Mouse (Mus musculus): Measurements from ENCODE around the gene Slc43a1. TPM values are rescaled to one million over a fixed set of nuclear protein-coding genes. Genes with fewer than 3 reads are reported as not detected.
A peak's percentile ranks its signal among the peaks of the same experiment; 100 is the strongest.

Slc43a1 gene
- polyA plus RNA-seq, 1 experiment from 2014 or later = 20.7 TPM

- WGBS = 57% methylated on average over 8 of the region's 8 CpGs
- no peak overlapping the region for H3K9ac ChIP-seq
- H3K36me3 ChIP-seq = no peaks in the 10 kb centered on the region
- H3K4me2 ChIP-seq = no peak overlapping the region
- H3K27ac ChIP-seq = no peak overlapping the region
- H3K9me3 ChIP-seq (replicated peaks) = no peaks in the 10 kb centered on the region
- peaks cover 31% of the 10 kb centered on the region for H3K4me1 ChIP-seq
- no peak for ATAC-seq (replicated peaks; ENCODE audit: low FRiP score)
- peaks cover 23% of the 10 kb centered on the region for H3K27me3 ChIP-seq
- H3K4me3 ChIP-seq (replicated peaks) = no peak overlapping the region
Measured at GRCm38 (mm10) chr2:84837107-84837506, 1.5 kb upstream of the Slc43a1 start.

GRCm38 (mm10) chr2:84837817-84838592 lies 645 bp upstream of the Slc43a1 start:
- no peak for ATAC-seq (replicated peaks; ENCODE audit: low FRiP score)
- H3K9ac ChIP-seq = no peak overlapping the region
- no peaks in the 10 kb centered on the region for H3K36me3 ChIP-seq
- H3K4me1 ChIP-seq = peaks cover 33% of the 10 kb centered on the region
- H3K27ac ChIP-seq = no peak overlapping the region
- peaks cover 23% of the 10 kb centered on the region for H3K27me3 ChIP-seq
- 37% methylated on average over 9 of the region's 9 CpGs for WGBS
- H3K9me3 ChIP-seq (replicated peaks) = no peaks in the 10 kb centered on the region
- 0 out of 2 replicates have a peak overlapping the region, but pooled peaks have one; percentile 73 for H3K4me3 ChIP-seq (replicated peaks)
- peak overlapping the region; percentile 95; the same call in 1 of the 2 replicates for H3K4me2 ChIP-seq

- Histone ChIP-seq H3K36me3 (no peaks in the 10 kb centered on the region), H3K4me3 (replicated peaks) (peak overlapping the region; percentile 73), H3K27me3 (peaks cover 23% of the 10 kb centered on the region), H3K9me3 (replicated peaks) (no peaks in the 10 kb centered on the region), H3K27ac (peak overlapping the region; percentile 93), H3K4me1 (peaks cover 33% of the 10 kb centered on the region), H3K9ac (peak overlapping the region; percentile 81), H3K4me2 (peak overlapping the region; percentile 95)
- under 1% methylated on average over 47 of the region's 47 CpGs for WGBS
- peak; percentile 46 for ATAC-seq (replicated peaks; ENCODE audit: low FRiP score)
Measured at GRCm38 (mm10) chr2:84838993-84839980, 637 bp downstream of the Slc43a1 start.

GRCm38 (mm10) chr2:84840016-84840747 lies 1.5 kb downstream of the Slc43a1 start:
- peaks cover 33% of the 10 kb centered on the region for H3K4me1 ChIP-seq
- peak; percentile 94 for ATAC-seq (replicated peaks; ENCODE audit: low FRiP score)
- H3K4me2 ChIP-seq = peak overlapping the region; percentile 95
- H3K9ac ChIP-seq = peak overlapping the region; percentile 81
- H3K27ac ChIP-seq = peak overlapping the region; percentile 93
- no peaks in the 10 kb centered on the region for H3K9me3 ChIP-seq (replicated peaks)
- under 1% methylated on average over 53 of the region's 54 CpGs for WGBS
- no peaks in the 10 kb centered on the region for H3K36me3 ChIP-seq
- H3K4me3 ChIP-seq (replicated peaks) = peak overlapping the region; percentile 73
- peaks cover 23% of the 10 kb centered on the region for H3K27me3 ChIP-seq

- H3K36me3 ChIP-seq = 0 out of 2 replicates have a peak, but pooled peaks cover 3% of the 10 kb centered on the region
- H3K4me3 ChIP-seq (replicated peaks) = peak overlapping the region; percentile 73
- ATAC-seq (replicated peaks; ENCODE audit: low FRiP score) = peak; percentile 28
- 6% methylated on average over 17 of the region's 17 CpGs for WGBS
- H3K9ac ChIP-seq = peak overlapping the region; percentile 81
- no peaks in the 10 kb centered on the region for H3K9me3 ChIP-seq (replicated peaks)
- H3K27ac ChIP-seq = peak overlapping the region; percentile 93
- peak overlapping the region; percentile 95 for H3K4me2 ChIP-seq
- H3K27me3 ChIP-seq = peaks cover 23% of the 10 kb centered on the region
- peaks cover 33% of the 10 kb centered on the region for H3K4me1 ChIP-seq
Measured at GRCm38 (mm10) chr2:84840748-84841563, 2.3 kb downstream of the Slc43a1 start.

GRCm38 (mm10) chr2:84841905-84842304 lies 3.3 kb downstream of the Slc43a1 start:
- Histone ChIP-seq H3K27ac (no peak overlapping the region), H3K4me2 (peak overlapping the region; percentile 95), H3K4me3 (replicated peaks) (peak overlapping the region; percentile 73), H3K9me3 (replicated peaks) (no peaks in the 10 kb centered on the region), H3K36me3 (peaks cover 10% of the 10 kb centered on the region; the same call in 1 of the 2 replicates), H3K9ac (no peak overlapping the region), H3K27me3 (peaks cover 22% of the 10 kb centered on the region), H3K4me1 (peaks cover 33% of the 10 kb centered on the region)
- peak; percentile 55; the same call in 1 of the 2 replicates for ATAC-seq (replicated peaks; ENCODE audit: low FRiP score)

GRCm38 (mm10) chr2:84843654-84844053 lies 5.0 kb downstream of the Slc43a1 start:
- no peak overlapping the region for H3K4me2 ChIP-seq
- H3K9me3 ChIP-seq (replicated peaks) = no peaks in the 10 kb centered on the region
- no peak overlapping the region for H3K4me3 ChIP-seq (replicated peaks)
- no peak for ATAC-seq (replicated peaks; ENCODE audit: low FRiP score)
- H3K27ac ChIP-seq = no peak overlapping the region
- WGBS = 86% methylated on average over 6 of the region's 6 CpGs
- peaks cover 8% of the 10 kb centered on the region for H3K27me3 ChIP-seq
- peaks cover 29% of the 10 kb centered on the region for H3K4me1 ChIP-seq
- peaks cover 16% of the 10 kb centered on the region; the same call in 1 of the 2 replicates for H3K36me3 ChIP-seq
- H3K9ac ChIP-seq = no peak overlapping the region

- no peaks in the 10 kb centered on the region for H3K27me3 ChIP-seq
- H3K4me2 ChIP-seq = no peak overlapping the region
- no peak for ATAC-seq (replicated peaks; ENCODE audit: low FRiP score)
- no peak overlapping the region for H3K9ac ChIP-seq
- WGBS = 61% methylated on average over 1 of the region's 1 CpGs
- no peak overlapping the region for H3K27ac ChIP-seq
- no peak overlapping the region for H3K4me3 ChIP-seq (replicated peaks)
- H3K9me3 ChIP-seq (replicated peaks) = no peaks in the 10 kb centered on the region
- peaks cover 31% of the 10 kb centered on the region for H3K36me3 ChIP-seq
- H3K4me1 ChIP-seq = peaks cover 20% of the 10 kb centered on the region
Measured at GRCm38 (mm10) chr2:84845226-84845625, 6.6 kb downstream of the Slc43a1 start.

GRCm38 (mm10) chr2:84850407-84851129 lies 11.9 kb downstream of the Slc43a1 start:
- Histone ChIP-seq H3K27ac (0 out of 2 replicates have a peak overlapping the region, but pooled peaks have one; percentile 37), H3K9ac (no peak overlapping the region), H3K4me1 (peaks cover 10% of the 10 kb centered on the region), H3K4me3 (replicated peaks) (0 out of 2 replicates have a peak overlapping the region, but pooled peaks have one; percentile 6), H3K36me3 (peaks cover 74% of the 10 kb centered on the region), H3K4me2 (peak overlapping the region; percentile 46), H3K27me3 (no peaks in the 10 kb centered on the region), H3K9me3 (replicated peaks) (no peaks in the 10 kb centered on the region)
- peak; percentile 34; the same call in 1 of the 2 replicates for ATAC-seq (replicated peaks; ENCODE audit: low FRiP score)
- 42% methylated on average over 7 of the region's 7 CpGs for WGBS
